Mouse (Mus musculus): ENCODE results near the gene Cox20.
"Not testable (repeated sequence)": the region's sequence is repeated elsewhere in the genome, so short reads cannot be mapped to it uniquely, and the experiment has no call there.

The Cox20 gene

GRCm38 (mm10) chr1:178318389-178319184, at the start of gene Cox20:
Gene Cox20 (plus strand): TSS chr1:178319130.
- DNase-seq (ENCODE audit: low spot score): peak; percentile 94

DNA sequence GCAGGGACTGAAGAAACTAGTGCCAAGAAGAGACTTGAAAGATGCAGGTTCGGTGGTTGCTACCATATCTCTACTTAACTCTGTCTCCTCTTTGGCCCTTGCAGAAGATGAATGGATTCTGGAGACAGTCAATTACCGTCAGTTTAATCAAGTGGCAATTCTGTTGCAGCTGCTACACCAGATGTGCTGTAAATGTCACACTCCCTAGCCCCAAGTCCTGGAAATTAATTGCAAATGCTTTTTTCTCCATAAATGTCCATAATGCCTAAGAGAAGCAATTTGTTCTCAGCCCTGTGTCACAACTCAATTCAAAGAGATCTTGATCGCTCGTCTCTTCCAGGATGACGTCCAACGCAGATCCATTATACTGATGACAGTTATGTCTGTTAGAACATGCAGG, 48.3 kb upstream of the Cox20 start:
- no peak for DNase-seq (ENCODE audit: low spot score)

DNA sequence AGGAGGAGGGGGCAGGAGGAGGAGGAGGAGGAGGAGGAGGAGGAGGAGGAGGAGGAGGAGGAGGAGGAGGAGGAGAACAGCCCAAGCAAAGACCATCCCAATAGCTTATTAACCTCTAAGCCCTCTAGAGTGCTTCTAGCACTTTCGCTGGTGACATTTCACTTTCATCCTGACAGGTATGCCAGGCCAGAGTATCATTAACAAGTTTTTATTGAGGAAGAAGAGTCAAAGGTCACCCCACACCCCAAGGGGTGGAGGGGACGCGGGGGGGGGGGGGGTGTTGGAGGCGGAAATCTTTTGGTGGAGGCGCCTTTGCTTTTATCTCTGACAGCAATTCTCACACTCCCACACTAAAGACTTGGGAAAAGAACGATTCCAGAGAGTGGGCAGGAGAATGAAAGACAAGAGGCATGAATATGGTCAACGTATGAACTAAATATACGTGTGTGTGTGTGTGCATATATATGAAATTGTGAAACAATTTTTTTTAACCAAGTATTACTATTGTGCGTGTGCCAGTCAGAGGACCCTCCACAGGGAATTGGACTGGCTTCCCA, 43.7 kb upstream of the Cox20 start:
- no peak for DNase-seq (ENCODE audit: low spot score)

DNA sequence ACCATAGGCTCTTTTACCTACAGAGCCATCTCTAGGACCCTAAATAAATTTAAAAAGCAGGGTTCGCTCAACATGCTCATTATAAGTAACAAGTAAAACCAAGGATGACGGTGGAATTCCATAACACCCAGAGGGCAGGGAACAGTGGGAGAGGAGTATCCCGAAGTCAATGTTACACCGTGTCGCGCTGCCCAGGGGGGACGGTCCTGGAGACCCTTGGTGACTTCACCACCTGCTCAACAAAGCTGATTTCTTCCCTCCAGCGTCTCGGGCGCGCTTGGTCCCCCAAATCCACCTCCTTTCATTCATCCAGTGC, 43.2 kb upstream of the Cox20 start:
- no peak for DNase-seq (ENCODE audit: low spot score)

DNA sequence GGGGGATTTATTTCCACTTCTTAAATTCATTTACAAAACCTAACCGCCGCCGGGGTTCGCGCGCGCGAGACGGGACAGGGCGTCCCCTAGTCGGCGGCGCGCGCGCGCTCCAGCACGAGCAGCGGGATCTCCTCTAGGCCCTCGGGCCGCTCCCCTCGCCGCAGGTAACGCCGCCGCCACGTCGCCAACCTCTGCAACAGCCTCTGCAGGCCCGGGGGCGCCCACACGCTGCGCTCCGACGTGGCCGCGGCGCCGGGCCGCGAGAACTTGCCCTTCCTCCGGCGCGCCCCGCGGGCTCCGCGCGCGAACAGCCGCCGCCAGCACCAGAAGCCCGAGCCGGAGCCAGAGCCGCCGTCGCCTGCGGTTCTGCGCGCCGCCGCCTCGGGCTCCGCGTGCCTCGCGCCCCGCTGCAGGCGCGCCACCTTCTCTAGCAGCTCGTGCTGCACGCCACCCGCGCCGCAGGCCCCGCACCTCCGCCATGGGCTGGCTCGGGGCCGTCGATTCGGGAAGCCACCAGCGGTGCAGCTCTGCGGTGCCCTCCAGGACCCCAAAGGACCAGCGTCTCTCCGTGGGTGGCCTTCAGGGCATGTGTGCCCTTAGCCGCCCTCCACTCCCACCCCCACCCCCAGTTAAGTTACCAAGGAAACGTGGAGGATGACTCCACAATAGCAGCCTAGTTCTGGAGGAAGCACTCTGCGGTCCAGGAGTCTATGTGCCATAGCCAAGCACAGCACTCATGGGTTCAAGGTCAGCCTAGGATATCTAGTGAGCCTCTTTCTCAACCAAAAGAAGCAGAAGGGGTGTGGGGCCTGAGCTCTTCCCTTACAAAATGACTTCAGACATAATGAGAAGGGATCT, 42.6 kb upstream of the Cox20 start:
- peak; percentile 75 for DNase-seq (ENCODE audit: low spot score)

- DNase-seq (ENCODE audit: low spot score): not testable (repeated sequence)
Measured at GRCm38 (mm10) chr1:178283314-178283713, 35.6 kb upstream of the Cox20 start.

- DNase-seq (ENCODE audit: low spot score): no peak
Measured at GRCm38 (mm10) chr1:178283946-178284720, 34.8 kb upstream of the Cox20 start.

- no peak for DNase-seq (ENCODE audit: low spot score)
Measured at GRCm38 (mm10) chr1:178287601-178288176, 31.2 kb upstream of the Cox20 start.

GRCm38 (mm10) chr1:178291716-178292115, 27.2 kb upstream of the Cox20 start:
- DNase-seq (ENCODE audit: low spot score): no peak

DNA sequence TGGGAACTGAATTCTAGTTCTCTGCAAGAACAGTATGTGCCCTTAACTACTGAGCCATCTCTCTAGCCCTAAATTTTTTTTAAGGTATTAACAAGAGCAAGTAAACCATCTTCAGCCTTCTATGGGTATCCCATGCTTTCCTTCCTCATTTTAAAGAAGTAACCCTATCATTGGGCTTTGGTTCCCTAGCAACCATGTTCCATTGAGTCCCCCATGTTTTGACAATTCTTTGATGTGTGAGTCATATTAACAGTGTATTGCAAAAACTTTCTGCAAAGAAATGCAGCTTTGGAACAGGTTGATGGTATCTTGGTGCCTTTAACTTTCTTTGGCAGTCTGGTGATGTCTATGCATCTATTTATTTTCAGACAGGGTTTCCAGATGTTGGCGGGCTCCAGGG, 24.9 kb upstream of the Cox20 start:
- DNase-seq (ENCODE audit: low spot score): no peak

GRCm38 (mm10) chr1:178301261-178301660, 17.7 kb upstream of the Cox20 start:
- not testable (repeated sequence) for DNase-seq (ENCODE audit: low spot score)

DNA sequence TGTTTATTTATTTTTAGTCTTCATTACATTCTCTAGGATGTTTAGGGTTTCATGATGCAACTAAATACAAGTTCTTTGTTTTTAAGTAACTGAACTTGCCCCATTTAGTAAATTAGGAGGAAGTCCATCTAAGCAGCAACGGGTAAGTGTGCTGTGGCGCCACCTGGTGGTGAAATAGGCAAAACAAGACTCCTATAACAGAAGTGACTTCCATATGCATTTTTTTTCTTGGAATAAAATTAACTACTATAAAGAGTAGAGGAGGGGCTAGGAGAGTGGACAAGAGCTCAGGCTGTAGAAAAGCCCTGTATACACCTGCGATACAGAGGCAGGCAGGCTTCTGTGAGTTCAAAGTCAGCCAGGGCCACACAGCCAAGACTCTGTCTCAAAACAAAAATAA, 15.5 kb upstream of the Cox20 start:
- peak; percentile 55 for DNase-seq (ENCODE audit: low spot score)

- no peak for DNase-seq (ENCODE audit: low spot score)
Measured at GRCm38 (mm10) chr1:178309487-178309886, 9.4 kb upstream of the Cox20 start.

DNA sequence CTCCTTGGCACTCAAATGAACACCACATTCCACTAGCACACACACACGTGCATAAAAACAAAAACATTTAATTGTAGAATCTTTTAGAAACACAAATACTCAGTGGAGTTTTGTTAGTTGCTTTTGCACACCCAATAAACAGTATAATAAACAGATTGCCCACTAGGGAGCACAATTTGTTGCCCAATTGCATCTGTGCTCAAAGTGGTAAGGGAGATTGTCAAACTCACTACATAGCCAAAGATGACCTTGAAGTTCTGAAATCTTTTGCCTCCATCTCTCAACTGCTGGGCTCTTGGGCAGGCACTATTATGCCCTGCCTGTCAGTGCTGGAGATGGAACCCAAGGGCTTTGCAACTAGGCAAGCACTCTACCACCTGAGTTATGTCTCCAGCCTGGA, 8.8 kb upstream of the Cox20 start:
- DNase-seq (ENCODE audit: low spot score): no peak

- DNase-seq (ENCODE audit: low spot score): no peak
Measured at GRCm38 (mm10) chr1:178313039-178313597, 5.8 kb upstream of the Cox20 start.

DNA sequence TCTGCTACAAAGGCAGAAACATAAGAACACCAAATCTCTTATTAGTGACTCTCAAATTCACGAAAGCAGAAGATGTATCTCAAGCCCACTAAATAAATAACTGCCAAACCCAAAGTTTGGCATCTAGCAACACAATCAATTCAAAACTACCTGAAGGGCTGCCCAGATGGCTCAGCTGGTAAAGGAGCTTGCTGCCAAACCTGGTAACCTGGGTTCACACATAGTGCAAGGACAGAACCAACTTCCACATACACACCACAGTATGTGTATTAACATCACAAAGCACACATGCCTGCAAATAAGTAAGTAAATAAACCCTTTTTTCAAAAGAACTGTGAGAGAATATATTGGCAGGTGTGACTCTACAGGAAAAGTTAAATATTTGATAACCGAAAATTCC, 4.7 kb upstream of the Cox20 start:
- no peak for DNase-seq (ENCODE audit: low spot score)

DNA sequence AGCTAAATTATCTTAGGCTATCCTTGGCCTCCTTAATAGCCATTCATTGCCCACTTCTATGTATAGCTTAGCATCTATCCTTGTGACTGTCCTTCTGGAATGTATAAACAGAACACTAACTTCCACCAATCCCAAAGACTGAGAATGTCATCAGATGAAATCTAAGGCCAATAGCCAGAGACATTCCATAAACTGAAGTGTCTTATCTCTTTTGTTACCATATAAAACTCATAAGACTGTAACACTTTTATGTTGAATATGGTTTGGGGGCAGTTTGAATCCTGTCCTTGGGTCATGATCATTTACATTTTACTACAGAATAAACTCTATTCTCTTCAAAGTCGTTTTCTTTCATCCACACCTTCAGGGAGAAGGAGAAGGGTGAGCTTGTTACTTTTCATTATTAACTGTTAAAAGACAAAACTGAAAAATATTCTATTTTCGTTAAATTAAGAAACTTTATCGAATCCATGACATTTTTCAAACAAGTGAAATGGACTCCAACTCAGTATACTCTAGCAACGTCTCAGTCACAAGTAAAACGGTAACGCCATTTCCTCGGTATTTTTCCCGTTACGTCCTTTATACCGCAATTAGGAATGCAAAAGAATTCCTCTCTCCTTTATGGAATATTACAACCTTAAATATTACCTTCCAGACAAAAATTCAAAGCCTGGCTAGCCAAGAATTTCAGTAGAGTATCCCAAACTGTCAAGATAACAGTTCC, 1.5 kb upstream of the Cox20 start:
- no peak for DNase-seq (ENCODE audit: low spot score)

DNA sequence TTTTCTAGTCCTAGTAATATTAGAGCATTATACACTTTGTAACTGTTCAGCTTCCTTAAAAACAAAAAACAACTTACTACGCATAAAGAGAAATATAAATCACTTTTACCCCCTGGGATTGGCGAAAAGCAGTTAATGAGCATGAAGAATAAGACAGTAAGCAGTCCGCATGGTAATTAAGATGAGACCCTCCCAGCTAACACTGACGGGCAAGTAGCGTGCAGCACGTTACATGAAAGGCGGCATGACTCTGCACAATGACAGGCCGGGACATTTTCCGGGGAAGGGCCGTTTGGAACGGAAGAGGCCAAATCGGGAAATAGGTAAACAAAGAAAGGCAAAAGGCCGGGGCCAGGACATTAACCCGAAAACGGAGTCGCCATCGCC, 935 bp upstream of the Cox20 start:
- DNase-seq (ENCODE audit: low spot score): peak; percentile 87

GRCm38 (mm10) chr1:178319295-178320037, 536 bp downstream of the Cox20 start:
- no peak for DNase-seq (ENCODE audit: low spot score)

DNA sequence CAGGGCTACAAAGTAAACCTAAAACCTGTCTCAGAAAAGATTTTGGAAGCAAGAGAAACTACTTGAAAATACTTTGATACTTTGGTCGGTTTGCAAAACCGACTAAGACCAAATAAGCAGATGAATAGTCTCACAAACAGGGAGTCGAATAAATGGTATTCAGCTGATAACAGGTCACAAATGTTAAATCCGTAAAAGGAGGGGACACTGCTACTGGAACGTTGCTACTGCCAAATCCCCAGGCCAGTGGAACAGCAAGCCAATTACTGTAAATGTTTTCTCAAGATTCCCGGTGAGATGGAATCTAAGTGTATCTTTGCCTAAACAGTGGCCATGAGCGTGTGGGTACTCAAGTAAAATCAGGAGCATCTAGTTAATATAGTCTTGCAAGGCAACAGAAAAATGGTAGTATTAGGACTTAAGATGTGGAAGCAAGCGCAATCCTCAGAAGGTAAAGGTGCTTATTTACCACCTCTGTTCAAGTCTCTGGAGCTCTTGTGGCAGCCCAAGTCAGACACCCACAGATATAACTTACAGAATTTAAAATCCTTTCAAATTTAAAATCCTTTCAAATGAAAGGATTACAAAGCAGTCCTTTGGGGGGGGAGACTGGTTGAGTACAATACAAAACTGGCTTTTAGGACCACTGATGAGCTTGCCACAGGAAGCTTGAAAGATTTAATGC, 1.2 kb downstream of the Cox20 start:
- DNase-seq (ENCODE audit: low spot score): no peak

Measured in testis, postnatal 14 days (tissue).